Mouse (Mus musculus): Measurements from ENCODE around the gene Gm4707.
"Not testable (repeated sequence)": the region's sequence is repeated elsewhere in the genome, so short reads cannot be mapped to it uniquely, and the experiment has no call there.

Gm4707 gene

GRCm38 (mm10) chr17:71459818-71460217 is at the start of gene Gm4707:
Gm4707 (minus strand) TSS chr17:71459918.
- DNase-seq (ENCODE audit: low spot score): no peak

DNA sequence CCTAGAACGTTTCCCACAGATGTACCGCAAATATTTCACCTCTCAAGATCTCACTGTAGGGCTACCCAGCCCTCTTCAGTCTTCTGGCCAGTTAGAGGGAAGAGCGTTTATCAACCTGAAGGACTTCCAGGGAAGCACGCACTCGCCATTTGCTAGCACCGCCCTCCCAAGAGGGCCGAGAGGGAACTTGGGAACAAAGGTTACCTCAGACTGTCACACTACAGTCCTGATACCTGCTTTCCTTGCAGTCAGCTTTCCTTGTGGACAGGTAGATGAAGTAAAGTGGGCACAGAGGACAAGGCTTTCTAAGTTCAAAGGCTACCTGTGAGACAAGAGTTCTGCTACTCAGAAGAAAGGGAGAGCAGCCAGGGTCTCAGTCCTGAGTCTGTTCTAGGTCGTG is 47.1 kb upstream of the Gm4707 start:
- DNase-seq (ENCODE audit: low spot score): no peak

DNA sequence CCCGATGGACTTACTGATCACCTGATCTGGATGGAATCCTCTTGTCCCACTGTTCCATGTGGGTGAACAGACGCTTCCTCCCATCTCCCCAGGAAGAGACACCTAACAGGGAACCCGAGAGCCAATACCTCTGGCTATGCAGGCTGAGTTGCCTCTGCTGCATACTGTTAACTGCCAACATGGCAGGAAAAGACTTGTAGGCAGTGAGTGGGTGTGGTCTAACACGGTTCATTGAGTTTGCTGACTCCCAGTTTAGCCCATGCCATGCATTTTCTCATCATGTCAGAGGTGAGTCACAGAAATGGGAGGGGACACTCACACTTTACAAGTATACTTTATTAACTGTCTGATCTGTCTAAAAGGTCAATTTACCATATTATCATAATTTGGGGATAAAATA is 36.1 kb upstream of the Gm4707 start:
- DNase-seq (ENCODE audit: low spot score): no peak

GRCm38 (mm10) chr17:71491332-71491686 is 31.6 kb upstream of the Gm4707 start:
- DNase-seq (ENCODE audit: low spot score): no peak

- no peak for DNase-seq (ENCODE audit: low spot score)
These were observed 31.1 kb upstream of the Gm4707 start for GRCm38 (mm10) chr17:71490666-71491331.

- no peak for DNase-seq (ENCODE audit: low spot score)
These were observed 30.2 kb upstream of the Gm4707 start for GRCm38 (mm10) chr17:71489703-71490461.

DNA sequence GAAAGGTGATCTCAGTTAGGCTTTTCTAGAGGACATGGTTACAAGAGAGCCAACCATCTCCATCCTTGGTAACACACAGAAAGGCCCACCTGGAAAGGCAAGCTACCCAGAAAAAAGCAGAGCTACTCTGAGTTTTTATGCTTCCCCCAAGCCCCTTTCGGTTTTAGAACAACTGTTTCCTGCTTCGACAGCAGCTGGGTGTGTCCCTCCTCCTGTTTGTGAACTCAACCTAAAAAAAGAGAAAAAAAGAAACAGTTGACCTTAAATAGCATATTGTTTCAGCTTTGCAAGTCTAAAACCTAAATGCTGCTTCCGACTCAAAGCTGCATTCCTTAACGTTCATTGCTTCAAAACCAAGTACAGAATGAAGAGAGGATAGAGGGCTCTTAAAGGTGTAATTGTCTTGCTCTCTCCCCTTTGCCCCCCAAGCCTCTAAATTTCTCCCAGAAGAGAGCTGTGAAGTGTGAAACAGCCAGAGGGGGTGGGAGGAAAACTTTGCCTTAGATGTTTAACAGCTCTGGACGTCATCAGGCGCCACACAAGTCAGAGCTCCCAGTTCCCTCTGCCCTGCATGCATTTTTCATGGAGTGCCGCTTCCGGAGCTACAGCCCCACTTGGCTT is 26.6 kb upstream of the Gm4707 start:
- no peak for DNase-seq (ENCODE audit: low spot score)

GRCm38 (mm10) chr17:71485791-71486230 is 26.1 kb upstream of the Gm4707 start:
- no peak for DNase-seq (ENCODE audit: low spot score)

- DNase-seq (ENCODE audit: low spot score): no peak
These were observed 25.0 kb upstream of the Gm4707 start for GRCm38 (mm10) chr17:71484711-71485110.

DNA sequence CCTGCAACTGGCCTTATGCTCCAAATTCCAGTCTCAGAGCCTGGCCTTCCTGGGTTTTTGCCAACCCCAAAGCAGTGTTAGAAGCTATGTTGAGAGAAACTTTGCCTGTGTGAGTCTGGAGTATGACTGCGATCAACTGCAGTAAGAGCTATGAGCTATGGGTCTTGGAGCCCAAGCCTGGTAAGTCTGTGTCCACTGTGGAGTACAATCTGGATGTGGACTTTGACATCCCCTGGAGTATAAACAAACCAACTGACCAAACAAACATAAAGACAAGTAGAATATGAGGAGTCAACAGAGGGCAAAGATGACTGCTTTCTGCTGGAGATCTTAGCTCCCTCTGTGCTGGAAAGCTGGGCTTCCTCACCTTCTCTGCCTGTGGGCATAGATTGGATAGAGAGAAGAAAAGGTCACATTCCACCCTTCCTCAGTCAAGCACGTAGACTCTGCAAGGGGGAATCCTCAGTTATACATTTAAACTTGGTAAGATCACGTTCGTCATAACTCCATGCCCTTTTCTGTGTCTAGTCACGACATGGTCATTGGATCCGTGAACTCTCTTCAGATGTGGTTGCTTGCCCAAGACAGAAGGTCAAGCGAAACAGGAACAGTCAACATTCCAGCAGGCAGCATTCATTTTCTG is 23.8 kb upstream of the Gm4707 start:
- DNase-seq (ENCODE audit: low spot score): no peak

DNA sequence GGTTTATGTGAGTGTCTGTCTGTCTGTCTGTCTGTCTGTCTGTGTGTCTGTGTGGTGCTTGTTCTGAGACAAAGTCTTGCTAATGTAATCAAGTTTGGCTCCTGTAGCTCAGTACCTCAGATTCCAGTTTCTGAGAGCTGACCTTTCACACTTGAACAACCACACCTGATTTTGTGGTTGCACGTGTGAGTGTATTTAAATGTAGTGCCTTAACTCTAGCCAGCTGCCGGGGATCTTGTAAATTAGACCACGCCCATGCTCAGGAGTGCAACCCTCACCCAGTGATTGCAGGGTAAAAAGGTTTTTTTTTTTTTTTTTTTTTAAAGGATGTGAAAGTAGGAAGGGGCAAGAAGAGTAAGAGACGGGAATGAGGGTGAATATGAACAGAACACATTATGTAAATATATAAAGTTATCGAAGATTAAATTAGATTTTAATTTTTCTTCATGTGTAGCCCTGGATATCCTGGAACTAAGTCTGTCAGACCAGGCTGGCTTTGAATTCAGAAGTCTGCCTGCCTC is 19.7 kb upstream of the Gm4707 start:
- no peak for DNase-seq (ENCODE audit: low spot score)

DNA sequence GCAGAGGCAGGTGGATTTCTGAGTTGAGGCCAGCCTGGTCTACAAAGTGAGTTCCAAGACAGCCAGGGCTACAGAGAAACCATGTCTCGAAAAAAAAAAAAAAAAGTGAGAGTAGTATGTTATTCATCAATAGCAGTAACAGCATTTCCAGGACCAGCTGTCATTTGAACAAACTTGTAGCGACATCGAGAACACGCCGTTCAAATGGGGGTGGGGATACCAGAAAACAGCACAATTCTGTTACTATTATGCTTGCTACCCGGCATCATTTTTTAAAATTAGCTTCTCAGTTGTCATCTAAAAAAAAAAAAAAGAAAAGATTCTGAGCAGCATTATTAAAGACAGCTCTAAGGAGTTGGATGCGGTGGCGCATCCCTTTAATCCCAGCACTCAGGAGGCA is 17.8 kb upstream of the Gm4707 start:
- no peak for DNase-seq (ENCODE audit: low spot score)

DNA sequence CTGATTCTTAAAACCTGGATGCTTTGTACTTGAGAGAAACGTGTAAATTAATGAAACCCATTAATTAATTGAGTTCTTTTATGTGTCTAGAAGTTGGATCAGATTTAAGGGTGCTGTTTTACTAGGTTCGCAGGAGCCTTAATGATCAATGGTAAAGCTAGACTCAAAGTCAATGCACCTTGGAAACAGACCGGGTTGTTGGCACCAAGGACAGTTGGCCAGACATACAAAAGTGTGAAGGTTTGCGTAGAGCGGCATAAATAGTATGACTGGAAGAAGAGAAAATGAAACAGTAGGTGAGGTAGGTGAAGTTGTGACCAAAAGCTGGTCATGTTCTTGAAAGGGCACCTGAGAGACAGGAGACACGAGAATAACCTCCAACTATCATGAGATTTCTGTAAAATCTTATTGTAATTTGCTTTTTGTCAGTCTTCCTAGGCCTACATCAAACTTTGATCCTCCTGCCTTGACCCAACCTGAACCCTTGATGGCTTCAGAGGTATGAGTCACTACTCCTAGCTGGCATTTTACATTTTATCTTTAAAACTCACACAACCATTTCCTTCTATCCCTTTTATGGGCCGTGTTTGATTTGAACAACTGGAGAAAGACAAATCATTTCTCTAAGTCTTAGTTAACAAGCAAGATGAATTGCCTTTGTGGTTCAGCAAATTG is 16.8 kb upstream of the Gm4707 start:
- DNase-seq (ENCODE audit: low spot score): no peak

DNA sequence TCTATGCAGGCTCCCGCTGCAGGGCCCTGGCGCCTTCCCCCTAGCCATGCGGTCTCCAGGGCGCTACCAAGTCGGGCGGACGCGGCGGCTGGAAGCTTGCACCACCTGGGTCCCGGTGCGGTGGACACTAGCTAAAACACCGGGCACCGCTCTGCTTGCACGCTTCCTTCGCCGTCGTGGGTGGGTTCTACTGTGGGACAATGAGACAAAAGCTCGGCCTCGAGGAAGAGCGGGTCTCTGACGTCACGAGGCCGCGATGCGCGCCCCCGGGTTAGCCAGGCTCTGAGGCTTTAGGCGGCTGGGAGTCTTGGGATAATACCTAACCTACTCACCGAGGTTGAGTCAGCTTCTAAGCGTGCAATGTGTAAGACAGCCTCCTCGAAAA is 16.0 kb upstream of the Gm4707 start:
- peak; percentile 65 for DNase-seq (ENCODE audit: low spot score)

- peak; percentile 89 for DNase-seq (ENCODE audit: low spot score)
These were observed 15.3 kb upstream of the Gm4707 start, which contains the start of gene Smchd1 for GRCm38 (mm10) chr17:71474762-71475704. Smchd1 (minus strand) TSS chr17:71475343.

DNA sequence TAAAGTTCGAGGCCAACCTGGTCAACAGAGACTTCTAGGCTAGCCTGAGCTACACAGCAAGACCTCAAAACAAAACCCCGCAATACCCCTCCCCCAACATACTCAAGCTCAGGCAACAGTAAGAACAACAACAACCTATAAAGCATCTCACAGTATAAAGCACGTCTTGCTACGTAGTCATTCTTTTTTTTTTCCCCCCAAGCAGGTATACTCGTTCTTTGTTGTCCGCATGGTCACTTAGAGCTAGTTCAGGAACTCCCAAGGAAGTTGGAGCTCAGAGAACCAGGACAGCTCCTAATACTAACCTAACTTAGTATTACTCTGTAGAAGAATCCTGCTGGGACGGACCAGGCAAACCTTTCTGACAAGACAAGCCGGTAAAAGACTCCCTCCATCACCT is 14.4 kb upstream of the Gm4707 start:
- no peak for DNase-seq (ENCODE audit: low spot score)

DNA sequence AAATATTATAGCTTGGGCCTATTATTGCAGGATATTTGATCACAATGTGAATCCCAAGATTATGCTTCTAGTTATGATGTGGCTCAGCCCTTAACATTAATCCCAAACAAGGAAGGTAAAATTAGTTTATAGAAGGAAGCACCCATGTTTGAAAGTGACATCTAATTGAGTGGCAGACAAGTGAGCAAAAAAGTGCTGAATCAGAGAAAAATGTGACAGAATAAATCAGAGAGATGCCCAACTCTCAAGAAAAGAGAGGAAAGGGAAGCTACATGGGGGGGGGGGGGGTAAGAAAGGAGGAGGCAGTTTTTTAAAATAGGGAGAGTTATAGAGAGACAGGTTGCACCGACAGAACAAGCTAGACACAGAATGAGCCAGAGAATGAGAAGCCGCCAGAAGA is 11.5 kb upstream of the Gm4707 start:
- no peak for DNase-seq (ENCODE audit: low spot score)

DNA sequence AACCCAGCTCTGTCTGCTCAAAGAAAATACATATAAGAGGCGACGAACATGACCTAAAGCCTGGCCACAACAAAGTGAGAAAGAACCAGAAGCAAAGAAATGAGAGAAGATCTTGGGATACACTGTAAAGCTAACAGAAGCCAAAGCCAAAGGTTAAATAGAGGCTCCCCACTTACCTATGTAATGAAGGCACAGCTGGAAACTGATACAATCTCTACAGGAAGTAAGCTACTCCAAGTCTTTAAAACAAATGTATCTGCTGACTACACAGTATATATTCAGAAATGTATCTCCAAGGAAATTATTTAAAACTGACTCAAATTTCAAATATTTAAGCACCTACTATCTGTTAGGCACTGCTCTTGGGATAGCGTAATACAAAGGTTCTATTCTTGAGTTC is 594 bp upstream of the Gm4707 start:
- DNase-seq (ENCODE audit: low spot score): no peak

DNA sequence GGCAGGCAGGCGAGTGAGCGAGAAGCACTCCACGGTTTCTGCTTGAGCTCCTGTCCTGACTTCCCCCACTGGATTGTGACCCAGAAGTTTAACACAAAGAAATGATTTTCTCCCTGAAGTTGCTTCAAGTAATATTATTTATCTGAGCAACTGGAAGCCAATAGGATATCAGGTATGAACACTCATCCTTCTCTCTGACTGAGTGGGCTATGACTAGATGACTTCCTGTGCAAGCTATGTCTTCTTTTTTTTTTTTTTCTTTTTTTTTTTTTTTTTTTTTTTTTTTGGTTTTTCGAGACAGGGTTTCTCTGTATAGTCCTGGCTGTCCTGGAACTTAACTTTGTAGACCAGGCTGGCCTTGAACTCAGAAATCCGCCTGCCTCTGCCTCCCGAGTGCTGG is 2.4 kb downstream of the Gm4707 start:
- DNase-seq (ENCODE audit: low spot score): not testable (repeated sequence)

GRCm38 (mm10) chr17:71445191-71445590 is 14.5 kb downstream of the Gm4707 start:
- DNase-seq (ENCODE audit: low spot score): no peak

DNA sequence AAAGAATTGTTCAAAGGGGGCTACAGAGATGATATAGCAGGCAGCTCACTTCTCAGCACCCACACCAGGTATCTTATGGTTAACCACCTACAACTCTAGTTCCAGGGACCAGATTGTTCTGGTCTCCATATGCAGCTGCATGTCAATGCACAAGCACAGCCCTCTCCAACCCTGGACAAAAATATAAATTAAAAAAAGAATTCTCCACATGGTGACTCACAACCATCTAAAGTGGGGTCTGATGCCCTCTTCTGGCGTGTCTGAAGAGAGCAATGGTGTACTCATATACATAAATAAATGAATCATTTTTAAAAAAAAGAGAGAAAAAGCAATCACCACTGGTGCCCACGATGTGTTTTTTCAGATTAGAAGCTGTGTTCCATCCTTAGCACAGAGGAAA is 15.0 kb downstream of the Gm4707 start:
- no peak for DNase-seq (ENCODE audit: low spot score)
